Mouse (Mus musculus) G1E (cell line): Measurements from ENCODE around the gene Sorl1. TPM values are rescaled to one million over a fixed set of nuclear protein-coding genes. Genes with fewer than 3 reads are reported as not detected.

ENCODE experiments used
- ATAC-seq: 2 replicates; pipeline ENCODE4 v1.8.0; 2016; ENCODE audit warnings: mild to moderate bottlenecking; ENCODE audit not compliant: insufficient number of reproducible peaks, poor library complexity, low FRiP score, severe bottlenecking; ENCODE audit errors: extremely low read depth
- DNase-seq: peaks from one replicate; pipeline ENCODE4 v3.0.0; 2012; ENCODE audit warnings: low spot score
- H3K27me3 ChIP-seq: 2 replicates; pipeline ENCODE4 v1.6.1; 2012; ENCODE audit warnings: mild to moderate bottlenecking, low read length, inconsistent platforms; ENCODE audit not compliant: insufficient read depth
- H3K36me3 ChIP-seq: replicated peaks from 2 replicates; pipeline ENCODE3; 2012; ENCODE audit warnings: mild to moderate bottlenecking, inconsistent platforms
- H3K4me1 ChIP-seq: 2 replicates; pipeline ENCODE4 v1.6.1; 2012; ENCODE audit warnings: low read depth, low read length, inconsistent platforms, mixed read lengths; ENCODE audit not compliant: insufficient read depth
- H3K4me3 ChIP-seq: 2 replicates; pipeline ENCODE4 v1.5.1; 2012; ENCODE audit warnings: low read depth, mild to moderate bottlenecking, inconsistent platforms, low read length, moderate library complexity, mixed read lengths
- H3K9me3 ChIP-seq: replicated peaks from 2 replicates; pipeline ENCODE4 v1.6.1; 2012; ENCODE audit warnings: inconsistent platforms
- CTCF ChIP-seq: IDR thresholded peaks from 2 replicates; pipeline ENCODE4 v1.5.1; 2012; ENCODE audit warnings: low read depth, low read length, inconsistent platforms, mixed read lengths
- GATA1 ChIP-seq: IDR thresholded peaks from 2 replicates; pipeline ENCODE4 v1.6.1; 2012; ENCODE audit warnings: borderline replicate concordance, low read length, inconsistent platforms, mixed read lengths
- GATA2 ChIP-seq: IDR thresholded peaks from 2 replicates; pipeline ENCODE4 v1.6.1; 2012; ENCODE audit warnings: low read depth, low read length, inconsistent platforms, borderline replicate concordance
- POLR2AphosphoS5 ChIP-seq: IDR thresholded peaks from 2 replicates; pipeline ENCODE4 v1.6.1; 2012; ENCODE audit warnings: low read depth, low read length, inconsistent platforms; ENCODE audit not compliant: insufficient replicate concordance
- TAL1 ChIP-seq: conservative IDR thresholded peaks from 2 replicates; pipeline ENCODE4 v1.6.1; 2012; ENCODE audit warnings: low read depth, low read length, inconsistent platforms, mixed read lengths
- polyA plus RNA-seq: library from polyadenylated mRNA; stranded (reverse); fragments of >175 nt; gene quantifications from 2 replicates; pipeline ENCODE4 v1.2.3, GENCODE M21; 2012
- total RNA-seq, 2 experiments: library from RNA; stranded (forward) in 1 of 2; stranded (reverse) in 1 of 2; fragments of 200-1000 nt in 1 of 2; fragments of >200 nt in 1 of 2; fragmentation: Nextera tagmentation in 1 of 2; gene quantifications; 2 replicates each; pipeline ENCODE4 v1.2.3; 2014 to 2017

Gene Sorl1
- total and polyA plus RNA-seq, 3 experiments: under 0.01 to 0.05 TPM; not detected in 1

DNA sequence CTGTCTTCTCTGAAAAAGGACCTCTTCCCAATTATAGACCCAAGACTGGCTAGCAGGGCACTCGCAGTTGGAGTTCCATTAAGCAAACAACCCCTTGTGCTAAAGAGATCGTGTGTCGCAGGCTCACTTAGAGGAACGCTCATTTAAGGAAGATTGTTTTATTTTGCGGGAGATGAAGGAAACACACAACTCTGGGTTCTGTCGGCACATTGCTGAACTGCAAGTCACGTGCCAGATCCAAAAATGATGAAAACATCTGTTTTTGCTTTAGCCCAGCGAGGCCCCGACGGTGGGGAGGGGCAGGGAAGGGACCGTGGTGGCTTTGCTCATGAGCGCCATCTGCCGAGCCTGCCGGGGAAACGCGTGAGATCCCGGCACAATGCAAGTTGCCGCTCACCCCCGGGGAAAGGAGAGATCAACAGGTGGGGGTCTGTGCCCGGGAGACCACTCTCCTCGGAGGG is 173.1 kb downstream of the Sorl1 start:
- Histone ChIP-seq H3K36me3 (no peaks in the 10 kb centered on the region), H3K4me3 (no peak overlapping the region), H3K4me1 (no peaks in the 10 kb centered on the region), H3K27me3 (no peaks in the 10 kb centered on the region; the same call in 1 of the 2 replicates), H3K9me3 (peaks cover 11% of the 10 kb centered on the region)
- ATAC-seq (no peak), DNase-seq (no peak)
- TF ChIP-seq GATA1: no peak
- TF ChIP-seq CTCF: no peak
- no peak for TF ChIP-seq POLR2AphosphoS5
- no peak for TF ChIP-seq TAL1
- TF ChIP-seq GATA2: no peak

GRCm38 (mm10) chr9:41950109-41950990 is 173.7 kb downstream of the Sorl1 start:
- Histone ChIP-seq H3K9me3 (peaks cover 11% of the 10 kb centered on the region), H3K4me1 (no peaks in the 10 kb centered on the region), H3K27me3 (no peaks in the 10 kb centered on the region; the same call in 1 of the 2 replicates), H3K36me3 (no peaks in the 10 kb centered on the region), H3K4me3 (no peak overlapping the region)
- DNase-seq: no peak
- TF ChIP-seq CTCF (no peak), GATA2 (no peak), POLR2AphosphoS5 (no peak), TAL1 (no peak), GATA1 (no peak)
- no peak for ATAC-seq

DNA sequence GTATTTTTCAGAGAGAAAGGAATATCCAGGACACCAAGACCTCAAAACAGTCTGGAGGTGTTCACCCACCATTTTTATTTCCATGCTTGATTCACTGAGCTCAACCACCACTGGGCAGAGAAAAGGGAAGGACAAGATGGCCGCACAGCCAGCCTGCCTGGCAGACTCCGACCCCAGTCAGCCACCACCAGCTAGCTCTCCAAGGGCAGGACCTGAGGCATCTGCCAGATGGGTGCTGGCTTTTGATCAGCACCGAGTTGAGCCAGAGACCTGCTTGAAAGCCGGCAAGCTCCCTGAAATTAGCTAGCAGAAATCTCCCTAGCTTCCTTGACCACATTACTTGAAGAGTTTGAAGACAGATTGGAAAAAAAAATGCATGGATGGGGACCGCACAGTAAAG is 174.6 kb downstream of the Sorl1 start:
- DNase-seq (no peak), ATAC-seq (no peak)
- TF ChIP-seq GATA1: no peak
- TF ChIP-seq TAL1: no peak
- no peak for TF ChIP-seq GATA2
- TF ChIP-seq CTCF: no peak
- no peak for TF ChIP-seq POLR2AphosphoS5
- H3K9me3 ChIP-seq: peaks cover 11% of the 10 kb centered on the region
- H3K36me3 ChIP-seq: no peaks in the 10 kb centered on the region
- no peaks in the 10 kb centered on the region; the same call in 1 of the 2 replicates for H3K27me3 ChIP-seq
- no peak overlapping the region for H3K4me3 ChIP-seq
- no peaks in the 10 kb centered on the region for H3K4me1 ChIP-seq

DNA sequence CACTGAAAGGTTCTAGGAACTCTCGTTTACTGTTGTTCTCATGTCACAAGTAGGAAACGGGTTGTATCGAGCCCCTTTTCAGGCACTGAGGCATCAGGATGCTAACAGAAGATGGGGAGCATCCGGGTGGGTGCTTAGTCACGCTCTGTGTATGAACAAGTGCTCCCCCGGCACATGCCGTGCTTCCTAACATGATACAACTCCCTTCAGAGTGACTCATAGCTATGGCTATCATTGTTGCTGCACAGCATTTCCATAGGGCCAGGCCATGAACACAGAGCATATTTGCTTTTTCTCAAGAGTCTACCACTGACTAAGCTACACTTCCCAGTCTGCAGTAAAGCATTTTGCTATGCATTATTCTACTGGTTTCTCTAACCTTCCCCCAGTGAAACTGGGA is 179.1 kb downstream of the Sorl1 start:
- Histone ChIP-seq H3K27me3 (0 out of 2 replicates have a peak, but pooled peaks cover 2% of the 10 kb centered on the region), H3K4me3 (no peak overlapping the region), H3K9me3 (peaks cover 9% of the 10 kb centered on the region; the same call in 1 of the 2 replicates), H3K4me1 (no peaks in the 10 kb centered on the region), H3K36me3 (no peaks in the 10 kb centered on the region)
- DNase-seq (no peak), ATAC-seq (no peak)
- TF ChIP-seq CTCF (no peak), TAL1 (no peak), GATA2 (no peak), GATA1 (no peak), POLR2AphosphoS5 (no peak)

DNA sequence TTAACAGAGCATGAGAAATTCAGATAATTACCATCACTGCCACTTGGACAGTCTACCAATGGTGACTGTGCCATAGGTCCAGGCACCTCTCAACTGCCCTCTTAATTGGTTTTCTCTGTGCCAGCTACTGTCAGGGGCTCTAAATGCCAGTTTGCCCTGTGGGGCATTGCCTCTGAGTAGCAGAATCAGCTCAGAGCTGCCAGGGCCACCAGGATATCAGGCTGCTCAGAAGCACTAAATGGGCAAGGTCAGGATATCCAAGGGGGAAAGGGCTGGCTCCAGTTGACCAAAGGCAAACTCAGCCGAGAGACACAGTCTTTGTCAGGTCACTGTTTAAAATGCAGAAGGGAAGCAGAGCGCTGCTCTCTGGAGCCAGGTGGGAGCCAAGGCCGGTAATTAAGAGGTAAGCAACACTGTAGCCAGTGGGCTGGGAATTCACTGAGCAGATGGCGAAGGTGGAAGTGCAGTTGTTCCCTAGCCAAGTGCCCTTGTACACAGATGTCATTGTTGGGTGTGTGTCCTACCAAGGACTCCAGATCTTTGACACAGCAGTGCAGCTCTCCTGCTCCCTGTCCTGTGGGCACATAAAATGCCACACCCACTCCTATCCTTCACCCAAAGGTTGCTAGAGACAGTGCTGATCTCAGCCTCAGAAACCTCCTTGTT is 181.0 kb downstream of the Sorl1 start:
- no peak overlapping the region for H3K4me3 ChIP-seq
- H3K9me3 ChIP-seq: peaks cover 6% of the 10 kb centered on the region; the same call in 1 of the 2 replicates
- no peak for TF ChIP-seq GATA1
- no peak for TF ChIP-seq CTCF
- no peak for TF ChIP-seq TAL1
- no peak for TF ChIP-seq POLR2AphosphoS5
- TF ChIP-seq GATA2: no peak
- ATAC-seq (no peak), DNase-seq (no peak)
- H3K36me3 ChIP-seq: no peaks in the 10 kb centered on the region
- H3K4me1 ChIP-seq: no peaks in the 10 kb centered on the region
- 0 out of 2 replicates have a peak, but pooled peaks cover 2% of the 10 kb centered on the region for H3K27me3 ChIP-seq

- H3K4me3 ChIP-seq: no peak overlapping the region
- no peaks in the 10 kb centered on the region for H3K36me3 ChIP-seq
- TF ChIP-seq CTCF: no peak
- no peak for TF ChIP-seq GATA1
- TF ChIP-seq POLR2AphosphoS5: no peak
- no peak for TF ChIP-seq TAL1
- no peak for TF ChIP-seq GATA2
- H3K27me3 ChIP-seq: 0 out of 2 replicates have a peak, but pooled peaks cover 2% of the 10 kb centered on the region
- peaks cover 9% of the 10 kb centered on the region for H3K9me3 ChIP-seq
- DNase-seq: no peak
- ATAC-seq: no peak
- H3K4me1 ChIP-seq: no peaks in the 10 kb centered on the region
Observed at GRCm38 (mm10) chr9:41940311-41940853, 183.7 kb downstream of the Sorl1 start.
